Mouse (Mus musculus): Measurements from ENCODE around the gene Gipc2.

DNA sequence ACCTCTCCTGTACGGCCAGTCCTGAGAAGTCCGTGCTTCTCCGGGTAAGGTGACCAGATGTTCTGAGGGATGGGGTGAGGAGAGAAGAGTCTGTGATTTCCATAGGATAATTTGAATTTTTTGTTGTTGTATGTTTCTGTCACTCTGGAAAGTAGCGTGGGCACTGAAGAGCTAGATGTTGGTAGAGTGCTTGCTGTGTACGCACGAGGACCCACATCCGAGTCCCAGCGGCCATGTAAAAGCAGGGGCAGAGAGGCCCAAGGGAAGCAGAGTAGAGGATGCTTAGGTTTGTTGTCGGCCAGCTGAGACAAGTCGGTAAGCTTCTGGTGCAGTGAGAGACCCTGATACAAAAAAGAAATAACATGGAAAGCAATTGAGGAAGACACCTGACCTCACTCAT is 2.0 kb upstream of the Gipc2 start:
- TF ChIP-seq CTCF (IDR thresholded peaks at IDR 0.05; ENCODE audit: borderline replicate concordance, insufficient read depth, low read depth, low read length): no peak
- TF ChIP-seq POLR2A (IDR thresholded peaks at IDR 0.05; ENCODE audit: borderline replicate concordance, insufficient read depth, low read length): no peak

Data from cerebellum, adult 2 months (tissue).